Mouse (Mus musculus): ENCODE measurements around the gene Gm28043.

DNA sequence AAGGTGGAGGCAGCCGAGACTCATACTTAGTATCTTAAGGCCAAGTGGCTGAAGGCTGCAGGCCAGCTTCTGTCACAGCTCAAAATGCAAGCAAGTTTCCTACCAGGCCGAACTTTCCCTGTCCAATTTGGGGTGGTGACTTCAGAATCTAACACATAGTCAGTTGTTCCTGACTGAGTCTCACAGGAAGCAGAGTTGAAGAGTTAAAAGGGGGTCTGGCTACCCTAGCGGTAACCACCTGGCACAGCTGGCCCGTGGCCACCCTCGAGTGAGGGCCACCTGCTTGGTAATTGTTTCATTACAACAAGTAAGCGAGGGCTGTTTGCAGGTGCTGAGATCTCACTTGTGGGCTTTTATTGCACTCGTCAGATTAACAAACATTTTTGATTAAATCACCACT is 97.9 kb downstream of the Gm28043 start:
- TF ChIP-seq ZNF384 (IDR thresholded peaks at IDR 0.05; ENCODE audit: low read depth, low read length) (no peak), HCFC1 (IDR thresholded peaks at IDR 0.05; ENCODE audit: borderline replicate concordance, insufficient read depth, low read length) (no peak)
